Mouse (Mus musculus): Measurements from ENCODE around the gene Cntn1. TPM values are rescaled to one million over a fixed set of nuclear protein-coding genes. Genes with fewer than 3 reads are reported as not detected.
A peak's percentile ranks its signal among the peaks of the same experiment; 100 is the strongest.

Gene Cntn1
- polyA plus RNA-seq, 1 experiment from 2014 or later, result 47.9 TPM

GRCm38 (mm10) chr15:92161163-92162025, 110.4 kb downstream of the Cntn1 start:
- Histone ChIP-seq H3K9me3 (ENCODE audit: control insufficient read depth, low read length) (no peaks in the 10 kb centered on the region), H3K9ac (replicated peaks; ENCODE audit: low read length) (peak overlapping the region; percentile 49), H3K4me3 (replicated peaks; ENCODE audit: low read depth, low read length) (peak overlapping the region; percentile 37), H3K27ac (replicated peaks; ENCODE audit: low read depth, low read length) (peak overlapping the region; percentile 80), H3K4me2 (ENCODE audit: low read length) (peak overlapping the region; percentile 68), H3K4me1 (ENCODE audit: control insufficient read depth, insufficient read depth, low read length) (peaks cover 15% of the 10 kb centered on the region), H3K27me3 (ENCODE audit: control insufficient read depth, insufficient read depth, low read length) (no peaks in the 10 kb centered on the region), H3K36me3 (ENCODE audit: control insufficient read depth, insufficient read depth, low read length) (no peaks in the 10 kb centered on the region)
- ATAC-seq (ENCODE audit: low FRiP score, low TSS enrichment) (peak; percentile 82; the same call in 1 of the 2 replicates), DNase-seq (peak; percentile 80)
- 17% methylated on average over 20 of the region's 20 CpGs for WGBS

DNA sequence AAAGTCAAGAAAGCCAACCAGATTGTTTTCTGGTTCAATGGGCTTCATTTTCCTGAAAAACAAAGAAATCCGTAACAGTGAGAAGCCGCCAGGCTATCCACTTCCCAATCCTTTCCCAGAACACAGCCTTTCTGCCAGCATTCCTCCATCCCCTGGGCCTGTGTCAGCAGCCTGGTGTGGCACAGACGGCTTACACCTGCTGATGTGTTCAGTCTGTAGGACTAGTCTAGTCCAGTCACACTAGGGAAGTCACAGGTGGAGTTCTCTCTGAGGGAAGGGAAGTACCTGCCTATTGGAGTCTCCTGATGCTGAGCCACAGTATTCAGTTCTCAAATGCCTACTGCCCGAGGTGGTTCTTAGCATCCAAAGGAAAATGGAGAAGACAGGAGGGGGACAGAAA, 111.9 kb downstream of the Cntn1 start:
- H3K4me2 ChIP-seq (ENCODE audit: low read length), result peak overlapping the region; percentile 68
- ATAC-seq (ENCODE audit: low FRiP score, low TSS enrichment) (no peak), DNase-seq (peak; percentile 8)
- 0 out of 2 replicates have a peak overlapping the region, but pooled peaks have one; percentile 4 for H3K4me3 ChIP-seq (replicated peaks; ENCODE audit: low read depth, low read length)
- 62% methylated on average over 4 of the region's 4 CpGs for WGBS
- no peak overlapping the region for H3K9ac ChIP-seq (replicated peaks; ENCODE audit: low read length)
- H3K4me1 ChIP-seq (ENCODE audit: control insufficient read depth, insufficient read depth, low read length), result peaks cover 15% of the 10 kb centered on the region
- no peak overlapping the region; the same call in 1 of the 2 replicates for H3K27ac ChIP-seq (replicated peaks; ENCODE audit: low read depth, low read length)
- no peaks in the 10 kb centered on the region for H3K36me3 ChIP-seq (ENCODE audit: control insufficient read depth, insufficient read depth, low read length)
- no peaks in the 10 kb centered on the region for H3K27me3 ChIP-seq (ENCODE audit: control insufficient read depth, insufficient read depth, low read length)
- H3K9me3 ChIP-seq (ENCODE audit: control insufficient read depth, low read length), result no peaks in the 10 kb centered on the region

DNA sequence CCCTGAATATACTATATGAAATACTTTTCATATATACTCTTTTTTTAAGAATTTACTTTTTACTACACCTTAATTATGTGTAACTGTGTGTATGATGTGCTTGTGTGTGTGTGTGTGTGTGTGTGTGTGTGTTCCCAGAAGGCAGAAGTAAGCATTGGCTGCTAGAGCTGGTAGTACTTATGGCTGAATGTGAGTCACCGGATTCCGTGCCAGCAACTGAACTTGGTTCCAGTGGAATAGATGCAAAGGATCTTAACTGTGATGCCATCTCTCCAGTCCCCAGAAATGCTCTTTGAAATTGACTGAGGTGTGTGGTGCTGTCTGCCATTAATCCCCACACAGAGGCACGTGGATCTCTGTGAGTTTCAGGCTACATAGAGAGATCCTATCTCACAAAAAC, 113.2 kb downstream of the Cntn1 start:
- no peak overlapping the region for H3K4me3 ChIP-seq (replicated peaks; ENCODE audit: low read depth, low read length)
- no peaks in the 10 kb centered on the region for H3K36me3 ChIP-seq (ENCODE audit: control insufficient read depth, insufficient read depth, low read length)
- DNase-seq (no peak), ATAC-seq (ENCODE audit: low FRiP score, low TSS enrichment) (no peak)
- H3K27ac ChIP-seq (replicated peaks; ENCODE audit: low read depth, low read length), result no peak overlapping the region
- no peak overlapping the region for H3K9ac ChIP-seq (replicated peaks; ENCODE audit: low read length)
- 88% methylated on average over 3 of the region's 3 CpGs for WGBS
- H3K4me1 ChIP-seq (ENCODE audit: control insufficient read depth, insufficient read depth, low read length), result peaks cover 15% of the 10 kb centered on the region
- H3K27me3 ChIP-seq (ENCODE audit: control insufficient read depth, insufficient read depth, low read length), result no peaks in the 10 kb centered on the region
- no peaks in the 10 kb centered on the region for H3K9me3 ChIP-seq (ENCODE audit: control insufficient read depth, low read length)
- no peak overlapping the region for H3K4me2 ChIP-seq (ENCODE audit: low read length)

DNA sequence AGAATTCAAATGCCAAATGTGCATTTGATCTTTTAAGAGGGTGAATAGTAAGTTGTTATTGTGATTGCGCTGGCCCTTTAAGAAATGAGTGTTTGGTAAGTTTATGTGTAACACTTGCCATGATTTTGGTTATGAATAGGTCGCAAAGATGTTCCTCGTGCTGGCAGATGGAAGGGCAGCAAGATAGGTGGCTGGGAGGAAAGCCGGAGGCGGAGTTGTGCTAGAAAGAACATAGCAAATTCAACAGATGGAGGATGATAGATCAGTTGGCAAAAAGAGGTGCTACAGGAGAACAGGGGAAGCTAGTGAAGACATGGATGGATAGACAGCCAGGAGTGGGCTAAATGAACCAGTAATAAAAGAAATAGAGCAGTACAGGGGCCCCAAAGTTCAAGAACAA, 115.3 kb downstream of the Cntn1 start:
- Histone ChIP-seq H3K36me3 (ENCODE audit: control insufficient read depth, insufficient read depth, low read length) (no peaks in the 10 kb centered on the region), H3K27me3 (ENCODE audit: control insufficient read depth, insufficient read depth, low read length) (no peaks in the 10 kb centered on the region), H3K4me2 (ENCODE audit: low read length) (no peak overlapping the region), H3K9me3 (ENCODE audit: control insufficient read depth, low read length) (no peaks in the 10 kb centered on the region), H3K9ac (replicated peaks; ENCODE audit: low read length) (no peak overlapping the region), H3K27ac (replicated peaks; ENCODE audit: low read depth, low read length) (no peak overlapping the region), H3K4me3 (replicated peaks; ENCODE audit: low read depth, low read length) (no peak overlapping the region), H3K4me1 (ENCODE audit: control insufficient read depth, insufficient read depth, low read length) (0 out of 2 replicates have a peak, but pooled peaks cover 6% of the 10 kb centered on the region)
- ATAC-seq (ENCODE audit: low FRiP score, low TSS enrichment) (no peak), DNase-seq (no peak)
- WGBS, result 83% methylated on average over 5 of the region's 5 CpGs

- Histone ChIP-seq H3K9ac (replicated peaks; ENCODE audit: low read length) (no peak overlapping the region), H3K4me3 (replicated peaks; ENCODE audit: low read depth, low read length) (no peak overlapping the region), H3K4me1 (ENCODE audit: control insufficient read depth, insufficient read depth, low read length) (no peaks in the 10 kb centered on the region), H3K36me3 (ENCODE audit: control insufficient read depth, insufficient read depth, low read length) (no peaks in the 10 kb centered on the region), H3K9me3 (ENCODE audit: control insufficient read depth, low read length) (no peaks in the 10 kb centered on the region), H3K4me2 (ENCODE audit: low read length) (no peak overlapping the region), H3K27me3 (ENCODE audit: control insufficient read depth, insufficient read depth, low read length) (no peaks in the 10 kb centered on the region), H3K27ac (replicated peaks; ENCODE audit: low read depth, low read length) (no peak overlapping the region)
- no peak for ATAC-seq (ENCODE audit: low FRiP score, low TSS enrichment)
- 83% methylated on average over 2 of the region's 2 CpGs for WGBS
- DNase-seq, result no peak
These were observed 124.8 kb downstream of the Cntn1 start for GRCm38 (mm10) chr15:92175739-92176138.

DNA sequence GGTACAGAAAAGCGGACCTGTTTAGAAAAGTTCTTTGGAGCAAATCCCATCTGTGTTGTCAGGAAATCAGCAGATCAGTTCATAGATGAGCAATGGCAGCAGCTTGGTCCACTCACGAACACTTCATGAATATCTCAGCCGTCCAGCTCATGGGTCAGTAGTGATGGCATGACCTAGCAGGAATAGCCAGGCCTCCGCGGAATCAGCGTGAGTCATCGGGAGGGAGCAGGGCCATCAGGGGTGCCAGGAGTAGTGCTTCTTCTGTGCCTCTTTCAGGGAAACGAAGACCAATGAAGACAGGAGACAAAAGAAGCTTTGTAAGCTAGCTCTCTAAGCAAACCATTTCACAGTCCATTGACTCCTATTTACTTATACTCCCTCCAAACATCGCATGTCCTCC, 126.4 kb downstream of the Cntn1 start:
- H3K9me3 ChIP-seq (ENCODE audit: control insufficient read depth, low read length), result no peaks in the 10 kb centered on the region
- no peaks in the 10 kb centered on the region for H3K4me1 ChIP-seq (ENCODE audit: control insufficient read depth, insufficient read depth, low read length)
- no peaks in the 10 kb centered on the region for H3K27me3 ChIP-seq (ENCODE audit: control insufficient read depth, insufficient read depth, low read length)
- ATAC-seq (ENCODE audit: low FRiP score, low TSS enrichment) (no peak), DNase-seq (no peak)
- no peak overlapping the region for H3K4me3 ChIP-seq (replicated peaks; ENCODE audit: low read depth, low read length)
- WGBS, result 70% methylated on average over 9 of the region's 9 CpGs
- no peak overlapping the region for H3K4me2 ChIP-seq (ENCODE audit: low read length)
- H3K36me3 ChIP-seq (ENCODE audit: control insufficient read depth, insufficient read depth, low read length), result no peaks in the 10 kb centered on the region
- H3K27ac ChIP-seq (replicated peaks; ENCODE audit: low read depth, low read length), result no peak overlapping the region
- no peak overlapping the region for H3K9ac ChIP-seq (replicated peaks; ENCODE audit: low read length)

DNA sequence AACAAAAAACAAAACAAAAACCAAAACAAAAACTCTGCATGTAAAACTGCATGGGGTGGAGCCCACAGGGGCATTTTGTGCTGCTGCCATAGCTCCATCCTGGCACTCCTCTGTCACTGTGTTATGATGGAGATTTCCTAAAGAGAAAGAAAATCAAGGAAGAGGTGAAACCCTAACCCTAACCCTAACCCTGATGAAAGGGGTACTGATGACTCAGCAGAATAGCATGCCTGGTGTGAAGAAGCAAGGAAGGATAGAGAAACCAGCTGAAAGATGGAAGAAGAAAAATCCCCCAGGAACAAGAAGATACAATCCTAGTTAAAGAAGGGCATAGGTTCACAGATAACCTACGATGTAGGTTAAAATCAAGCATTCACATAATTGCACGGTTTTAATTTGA, 134.5 kb downstream of the Cntn1 start:
- ATAC-seq (ENCODE audit: low FRiP score, low TSS enrichment) (no peak), DNase-seq (no peak)
- H3K36me3 ChIP-seq (ENCODE audit: control insufficient read depth, insufficient read depth, low read length), result no peaks in the 10 kb centered on the region
- H3K27me3 ChIP-seq (ENCODE audit: control insufficient read depth, insufficient read depth, low read length), result no peaks in the 10 kb centered on the region
- no peak overlapping the region for H3K4me2 ChIP-seq (ENCODE audit: low read length)
- 97% methylated on average over 2 of the region's 2 CpGs for WGBS
- no peak overlapping the region for H3K4me3 ChIP-seq (replicated peaks; ENCODE audit: low read depth, low read length)
- H3K27ac ChIP-seq (replicated peaks; ENCODE audit: low read depth, low read length), result no peak overlapping the region
- H3K9me3 ChIP-seq (ENCODE audit: control insufficient read depth, low read length), result no peaks in the 10 kb centered on the region
- no peak overlapping the region for H3K9ac ChIP-seq (replicated peaks; ENCODE audit: low read length)
- H3K4me1 ChIP-seq (ENCODE audit: control insufficient read depth, insufficient read depth, low read length), result no peaks in the 10 kb centered on the region

- Histone ChIP-seq H3K4me1 (ENCODE audit: control insufficient read depth, insufficient read depth, low read length) (no peaks in the 10 kb centered on the region), H3K9me3 (ENCODE audit: control insufficient read depth, low read length) (no peaks in the 10 kb centered on the region), H3K4me3 (replicated peaks; ENCODE audit: low read depth, low read length) (no peak overlapping the region), H3K27ac (replicated peaks; ENCODE audit: low read depth, low read length) (no peak overlapping the region), H3K27me3 (ENCODE audit: control insufficient read depth, insufficient read depth, low read length) (no peaks in the 10 kb centered on the region), H3K36me3 (ENCODE audit: control insufficient read depth, insufficient read depth, low read length) (no peaks in the 10 kb centered on the region), H3K9ac (replicated peaks; ENCODE audit: low read length) (no peak overlapping the region), H3K4me2 (ENCODE audit: low read length) (no peak overlapping the region)
- peak; percentile 25 for DNase-seq
- ATAC-seq (ENCODE audit: low FRiP score, low TSS enrichment), result no peak
- whole genome bisulfite sequencing, result 75% methylated on average over 2 of the region's 2 CpGs
These were observed 139.0 kb downstream of the Cntn1 start for GRCm38 (mm10) chr15:92190000-92190399.
